Mouse (Mus musculus) c-Kit-negative CD71-positive TER-119-positive erythroid progenitor cells, embryonic 14.5 days (primary cell): ENCODE data around the gene Mapk1ip1l.

Experiments
- DNase-seq: peaks from one replicate; pipeline ENCODE4 v3.0.0-alpha.2; 2013; ENCODE audit warnings: low read depth, low spot score

Mapk1ip1l gene

DNA sequence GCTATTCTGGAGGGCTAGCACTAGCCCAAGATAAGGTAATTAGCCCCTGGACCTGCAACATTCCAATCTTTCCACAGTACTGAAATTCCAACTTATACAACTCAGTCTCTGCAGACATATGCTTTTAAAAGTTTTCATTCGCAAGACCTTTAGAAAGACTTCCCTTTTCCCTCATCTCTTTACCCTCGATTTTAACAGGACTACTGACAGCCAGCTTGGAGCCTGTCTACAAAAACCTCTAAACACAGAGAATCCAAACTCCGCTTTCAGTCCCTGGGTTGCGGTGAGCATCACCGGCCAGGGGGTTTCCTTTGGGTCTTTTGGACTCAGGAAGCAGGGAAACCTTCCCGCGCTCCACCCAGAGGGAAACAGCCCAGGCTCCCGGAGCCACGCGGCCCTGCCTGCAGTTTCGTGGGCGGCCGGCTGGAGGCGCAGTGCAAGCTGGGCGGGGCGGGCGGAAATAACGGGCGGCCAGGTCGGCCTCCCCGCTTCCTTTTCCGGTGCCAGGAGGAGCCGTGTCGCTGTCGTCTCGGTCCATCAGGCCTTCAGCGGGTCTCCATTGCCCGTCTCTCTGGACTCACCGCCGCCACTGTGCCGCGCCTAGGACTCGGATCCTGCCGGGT, at the start of gene Mapk1ip1l:
Gene Mapk1ip1l (plus strand): TSS at position 482 of the 623 bp plus-strand sequence.
- peak; percentile 77 for DNase-seq

- no peak for DNase-seq
Measured at GRCm38 (mm10) chr14:47249839-47250238, 48.2 kb upstream of the Mapk1ip1l start.

DNA sequence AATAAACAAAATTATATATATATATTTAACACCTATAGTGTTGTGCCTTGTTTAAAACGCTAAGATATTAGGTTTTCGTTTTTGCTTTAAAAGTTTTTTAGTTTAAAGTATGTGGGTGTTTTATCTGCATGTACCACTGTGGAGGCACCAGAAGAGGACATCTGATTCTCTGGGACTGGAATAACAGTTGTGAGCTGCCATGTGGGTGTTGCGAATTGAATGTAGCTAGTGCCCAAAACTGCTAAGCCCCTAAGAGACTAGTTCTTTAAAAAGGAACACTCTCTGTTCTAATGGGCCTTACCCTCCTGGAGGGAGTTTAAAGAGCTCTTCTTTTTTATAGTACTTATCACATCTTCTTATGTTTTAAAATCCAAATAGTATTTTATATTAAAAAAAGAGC, 33.2 kb upstream of the Mapk1ip1l start:
- no peak for DNase-seq

DNA sequence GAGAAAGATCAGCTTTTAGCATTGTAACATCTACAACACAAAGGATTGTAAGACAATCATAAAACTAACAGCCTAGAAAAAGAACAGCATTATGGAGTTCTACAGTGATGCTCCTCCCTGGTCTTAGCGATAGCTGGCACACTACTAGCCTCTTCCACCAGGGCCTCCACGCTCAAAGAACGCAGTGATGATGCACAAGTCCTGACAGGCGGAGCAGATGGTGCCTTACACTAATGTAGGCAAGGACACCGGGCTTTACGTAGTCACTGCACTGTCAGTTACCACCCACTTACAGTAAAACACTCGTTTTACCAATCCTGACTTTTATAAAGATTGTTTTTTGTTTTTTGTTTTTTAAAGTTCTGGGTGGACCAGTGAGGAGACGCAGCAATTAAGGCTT, 32.2 kb upstream of the Mapk1ip1l start:
- no peak for DNase-seq

GRCm38 (mm10) chr14:47269056-47269455, 29.0 kb upstream of the Mapk1ip1l start:
- DNase-seq: no peak

GRCm38 (mm10) chr14:47269706-47270105, 28.4 kb upstream of the Mapk1ip1l start:
- DNase-seq: no peak

DNA sequence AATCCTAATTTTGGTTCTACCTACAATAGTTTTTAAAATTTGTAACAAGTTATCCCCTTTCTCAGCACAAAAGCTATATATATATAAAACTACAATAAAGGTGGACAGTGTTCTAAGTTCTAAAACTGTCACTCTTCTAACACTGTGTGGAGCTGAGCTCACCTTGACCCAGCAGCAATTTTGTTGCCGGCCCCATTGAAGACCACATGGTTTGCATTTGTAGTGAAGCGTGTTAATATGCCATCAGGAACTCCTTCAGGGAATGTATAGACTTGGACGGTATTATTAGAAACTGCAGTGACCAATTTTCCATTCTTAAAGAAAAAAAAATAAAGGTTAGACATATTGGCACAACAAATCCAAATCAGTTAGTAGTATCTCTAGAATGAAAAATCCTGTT, 24.3 kb upstream of the Mapk1ip1l start:
- no peak for DNase-seq

GRCm38 (mm10) chr14:47275417-47275816, 22.6 kb upstream of the Mapk1ip1l start:
- peak; percentile 36 for DNase-seq

GRCm38 (mm10) chr14:47276036-47276603, 21.9 kb upstream of the Mapk1ip1l start:
- DNase-seq: no peak

DNA sequence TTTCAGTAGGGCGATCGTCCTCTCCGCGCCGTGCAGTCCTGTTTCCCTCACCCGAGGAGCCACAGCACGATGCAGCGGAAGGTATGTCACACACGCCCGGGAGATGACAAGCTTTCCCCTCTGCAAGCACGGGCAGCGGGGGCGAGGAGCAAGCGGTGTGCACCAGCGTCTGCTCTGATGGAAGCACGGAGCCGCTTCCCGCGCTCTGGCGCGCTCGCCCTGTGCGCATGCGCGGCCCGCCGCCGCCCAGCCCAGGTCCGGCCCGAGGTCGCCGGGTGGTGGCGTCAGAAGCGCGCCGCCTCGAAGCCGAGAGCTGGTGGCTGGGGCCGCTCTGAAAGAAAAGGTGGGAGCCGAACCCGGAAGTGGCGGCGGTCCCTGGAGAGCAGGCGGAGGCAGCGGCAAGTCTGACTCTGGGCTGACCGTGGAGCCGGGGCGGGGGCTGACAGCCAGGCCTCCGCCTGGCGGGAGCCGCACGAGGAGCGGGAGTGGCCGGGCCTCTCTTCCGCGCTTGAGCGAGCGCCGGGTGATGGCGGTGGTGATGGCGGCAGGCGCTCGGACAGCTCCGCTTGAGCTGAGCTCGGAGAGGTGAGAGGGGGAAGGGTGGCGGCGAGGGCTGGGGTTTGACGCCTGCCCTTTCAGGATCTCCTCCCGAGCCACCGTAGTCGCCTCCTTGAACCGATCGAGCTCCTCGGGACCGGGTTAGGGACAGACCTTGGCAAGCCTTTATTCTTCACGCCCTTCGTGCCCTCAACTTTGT, 21.3 kb upstream of the Mapk1ip1l start, which contains the start of the genes Wdhd1 and Socs4:
Gene Wdhd1 (minus strand): TSS at position 221 of the 757 bp plus-strand sequence.
Gene Socs4 (plus strand): TSS at position 295 of the 757 bp plus-strand sequence.
- DNase-seq: peak; percentile 89

GRCm38 (mm10) chr14:47279058-47279457, 19.0 kb upstream of the Mapk1ip1l start:
- DNase-seq: no peak

- DNase-seq: no peak
Measured at GRCm38 (mm10) chr14:47281535-47281934, 16.5 kb upstream of the Mapk1ip1l start.

DNA sequence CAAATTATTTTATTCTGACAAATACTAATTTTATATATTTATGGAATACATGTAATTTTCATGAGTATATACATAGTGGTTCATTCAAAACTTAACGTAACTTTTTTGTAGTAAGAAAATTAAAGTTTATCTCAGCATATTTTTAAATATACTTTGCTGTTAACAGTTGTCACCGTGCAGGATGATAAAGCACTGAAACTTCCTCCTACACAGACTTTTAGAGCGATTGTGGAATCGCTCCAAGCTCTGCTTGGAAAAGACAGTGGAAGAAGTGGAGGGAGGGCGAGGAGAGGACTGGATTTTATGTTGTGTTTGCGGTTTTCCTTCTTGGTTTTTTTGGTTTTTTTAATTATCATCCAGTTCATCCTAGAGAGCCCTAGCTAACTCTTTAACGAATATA, 14.5 kb upstream of the Mapk1ip1l start:
- DNase-seq: no peak

DNA sequence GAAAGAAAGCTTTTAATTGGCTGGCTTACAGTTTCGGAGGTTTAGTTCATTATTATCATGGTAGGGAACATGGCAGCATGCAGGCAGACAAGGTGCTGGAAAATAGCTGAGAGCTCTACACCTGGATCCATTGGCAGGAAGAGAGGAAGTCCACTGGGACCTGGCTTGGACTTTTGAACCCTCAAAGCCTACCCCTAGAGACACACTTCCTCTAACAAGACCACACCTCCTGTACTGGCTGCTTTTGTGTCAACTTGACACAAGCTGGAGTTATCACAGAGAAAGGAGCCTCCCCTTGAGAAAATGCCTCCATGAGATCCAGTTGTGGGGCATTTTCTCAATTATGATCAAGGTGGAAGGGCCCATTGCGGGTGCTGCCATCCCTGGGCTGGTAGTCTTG, 12.8 kb upstream of the Mapk1ip1l start:
- DNase-seq: no peak

DNA sequence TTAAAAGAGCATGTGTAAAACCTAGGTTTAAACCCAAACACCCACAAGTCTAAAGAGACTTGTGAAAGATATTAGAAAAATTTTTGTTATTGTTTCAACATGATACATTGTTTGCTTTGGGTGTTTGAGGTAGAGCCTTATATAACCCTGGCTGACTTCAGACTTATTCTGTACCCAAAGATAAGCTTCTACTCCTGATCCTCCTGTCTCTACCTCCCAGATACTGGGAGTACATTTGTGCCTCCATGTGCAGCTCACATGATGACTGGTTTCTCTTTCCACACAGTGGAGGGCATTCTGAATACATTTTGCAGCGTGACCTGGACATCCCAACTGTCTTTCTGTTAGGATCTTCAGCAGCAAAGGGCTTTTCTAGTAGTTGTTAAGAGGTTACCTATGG, 11.9 kb upstream of the Mapk1ip1l start:
- DNase-seq: no peak

DNA sequence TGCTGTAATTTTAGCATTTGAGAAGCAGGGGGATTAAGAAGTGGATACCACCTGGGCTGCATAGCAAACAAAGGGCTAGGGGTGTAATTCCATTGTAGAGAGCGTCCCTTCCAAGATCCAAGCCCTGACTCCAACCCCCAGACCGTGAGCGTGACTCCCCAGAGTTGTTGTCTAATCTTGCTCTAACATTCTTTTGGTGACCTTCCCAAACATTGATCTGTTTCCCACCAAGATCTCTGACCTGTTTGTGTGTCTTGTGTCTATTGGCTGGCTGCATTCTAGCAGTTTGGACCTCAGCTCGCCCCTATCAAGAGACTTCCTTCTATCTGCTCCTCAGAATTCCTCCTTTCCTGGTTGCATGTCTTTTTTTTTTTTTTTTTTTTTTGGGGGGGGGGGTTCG, 11.0 kb upstream of the Mapk1ip1l start:
- no peak for DNase-seq

DNA sequence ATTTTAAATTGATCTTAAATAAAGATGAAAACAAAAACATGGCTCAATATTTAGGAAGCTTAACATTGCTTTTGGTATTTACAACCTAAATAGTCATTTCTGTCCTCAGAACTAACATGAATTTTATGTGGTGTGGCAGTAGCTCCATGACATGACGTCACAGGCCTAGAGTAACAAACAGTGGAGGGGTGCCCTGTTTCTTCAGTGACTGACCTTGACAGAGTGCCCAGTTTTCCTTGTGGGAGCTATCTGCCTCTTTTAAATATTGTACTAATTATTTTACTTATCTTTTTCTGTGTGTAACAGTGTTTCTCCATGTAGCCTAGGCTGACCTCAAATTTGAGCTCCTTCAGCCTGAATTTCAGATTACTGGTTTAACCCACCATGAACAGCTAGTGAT, 6.3 kb upstream of the Mapk1ip1l start:
- DNase-seq: no peak

GRCm38 (mm10) chr14:47294136-47294535, 3.9 kb upstream of the Mapk1ip1l start:
- DNase-seq: no peak

GRCm38 (mm10) chr14:47296232-47296631, 1.8 kb upstream of the Mapk1ip1l start:
- DNase-seq: no peak

DNA sequence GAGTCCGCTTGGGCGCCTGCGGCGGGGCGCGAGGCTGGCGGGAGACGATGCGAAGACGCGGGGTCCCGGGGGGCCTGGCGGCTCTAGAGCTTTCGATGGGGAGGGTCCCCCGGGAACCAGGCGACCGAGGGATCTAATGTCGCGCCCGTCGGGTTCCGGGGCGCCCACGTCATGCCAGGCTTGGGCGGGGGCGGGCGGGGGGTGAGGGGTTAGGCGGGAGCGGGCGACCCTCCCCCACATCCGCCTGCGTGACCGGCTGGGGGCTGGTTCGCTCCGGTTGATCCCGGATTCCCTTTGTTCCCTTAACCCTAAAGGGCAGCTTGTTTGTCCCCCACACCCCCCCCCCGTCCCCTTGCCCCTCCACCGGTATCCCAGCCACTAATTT, 334 bp downstream of the Mapk1ip1l start:
- DNase-seq: no peak

- DNase-seq: no peak
Measured at GRCm38 (mm10) chr14:47298819-47299261, 774 bp downstream of the Mapk1ip1l start.

GRCm38 (mm10) chr14:47302885-47303680, 5.0 kb downstream of the Mapk1ip1l start:
- no peak for DNase-seq
